Mouse (Mus musculus): Measurements from ENCODE around the gene Frmpd1.
A peak's percentile ranks its signal among the peaks of the same experiment; 100 is the strongest.

Frmpd1 gene

DNA sequence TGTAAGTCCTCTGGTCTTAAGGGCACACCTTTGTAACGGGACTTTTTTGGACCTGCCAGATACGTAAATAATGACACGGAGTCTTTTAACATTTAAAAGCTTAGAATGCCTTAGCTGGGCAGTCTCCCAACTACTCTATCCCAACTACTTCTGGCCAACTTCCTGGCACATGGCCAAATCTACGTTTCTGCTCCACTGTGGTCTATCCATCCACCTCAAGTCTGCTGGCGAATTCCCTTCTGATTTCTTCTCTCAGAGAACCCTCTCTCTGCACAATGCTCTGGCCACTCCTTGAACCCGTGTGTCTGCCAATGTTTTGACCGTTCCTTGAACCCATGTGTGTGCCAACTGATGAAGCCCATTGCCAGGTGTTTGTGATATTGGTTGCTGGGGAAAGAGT is 146.5 kb downstream of the Frmpd1 start:
- peak; percentile 34 for DNase-seq (ENCODE audit: low spot score)

DNA sequence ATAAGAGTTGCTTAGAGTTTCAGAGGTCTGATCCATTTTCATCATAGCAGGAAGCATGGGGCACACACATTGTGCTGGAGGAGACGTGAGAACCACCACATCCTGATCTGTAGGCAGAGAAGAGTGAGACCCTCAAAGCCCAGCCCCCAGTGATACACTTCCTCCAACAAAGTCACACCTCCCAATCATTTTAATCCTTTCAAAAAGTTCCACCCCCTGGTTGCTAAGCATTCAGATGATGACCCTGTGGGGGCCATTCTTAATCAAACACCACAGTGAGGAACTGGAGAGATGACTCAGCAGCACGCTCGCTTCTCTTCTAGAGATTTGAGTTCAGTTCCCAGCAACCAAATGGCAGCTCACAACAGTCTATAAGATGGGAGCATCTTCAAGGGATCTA is 147.8 kb downstream of the Frmpd1 start:
- no peak for DNase-seq (ENCODE audit: low spot score)

Measured in ovary, postnatal 14 days (tissue).